Mouse (Mus musculus): ENCODE measurements around the gene Wnt6. TPM values are rescaled to one million over a fixed set of nuclear protein-coding genes. Genes with fewer than 3 reads are reported as not detected.

The Wnt6 gene
- polyA plus RNA-seq, 1 experiment from 2014 or later, result 0.13 TPM

- Histone ChIP-seq H3K4me3 (no peak overlapping the region), H3K4me1 (0 out of 2 replicates have a peak, but pooled peaks cover 3% of the 10 kb centered on the region), H3K27ac (no peak overlapping the region), H3K27me3 (replicated peaks) (peaks cover 24% of the 10 kb centered on the region), H3K36me3 (no peaks in the 10 kb centered on the region), H3K9ac (no peak overlapping the region), H3K4me2 (no peak overlapping the region), H3K9me3 (replicated peaks) (no peaks in the 10 kb centered on the region)
- no peak for ATAC-seq
- 76% methylated on average over 3 of the region's 3 CpGs for WGBS (ENCODE audit: insufficient replicate concordance)
Observed at GRCm38 (mm10) chr1:74752833-74753232, 18.9 kb upstream of the Wnt6 start.

- no peaks in the 10 kb centered on the region for H3K9me3 ChIP-seq (replicated peaks)
- no peak for ATAC-seq
- no peak overlapping the region for H3K27ac ChIP-seq
- H3K9ac ChIP-seq, result no peak overlapping the region
- WGBS (ENCODE audit: insufficient replicate concordance), result 70% methylated on average over 8 of the region's 8 CpGs
- no peak overlapping the region for H3K4me2 ChIP-seq
- H3K4me3 ChIP-seq, result no peak overlapping the region
- H3K4me1 ChIP-seq, result 0 out of 2 replicates have a peak, but pooled peaks cover 3% of the 10 kb centered on the region
- peaks cover 18% of the 10 kb centered on the region for H3K27me3 ChIP-seq (replicated peaks)
- no peaks in the 10 kb centered on the region for H3K36me3 ChIP-seq
Observed at GRCm38 (mm10) chr1:74753266-74753974, 18.3 kb upstream of the Wnt6 start.

GRCm38 (mm10) chr1:74754175-74754785 is 17.4 kb upstream of the Wnt6 start:
- Histone ChIP-seq H3K9me3 (replicated peaks) (no peaks in the 10 kb centered on the region), H3K27me3 (replicated peaks) (peaks cover 15% of the 10 kb centered on the region), H3K4me3 (no peak overlapping the region), H3K27ac (no peak overlapping the region), H3K4me1 (no peaks in the 10 kb centered on the region), H3K36me3 (no peaks in the 10 kb centered on the region), H3K9ac (no peak overlapping the region), H3K4me2 (no peak overlapping the region)
- 51% methylated on average over 5 of the region's 5 CpGs for WGBS (ENCODE audit: insufficient replicate concordance)
- no peak for ATAC-seq

GRCm38 (mm10) chr1:74759773-74760172 is 11.9 kb upstream of the Wnt6 start:
- Histone ChIP-seq H3K4me1 (no peaks in the 10 kb centered on the region), H3K36me3 (no peaks in the 10 kb centered on the region), H3K27me3 (replicated peaks) (peaks cover 29% of the 10 kb centered on the region), H3K27ac (no peak overlapping the region), H3K4me3 (no peak overlapping the region), H3K4me2 (no peak overlapping the region), H3K9ac (no peak overlapping the region), H3K9me3 (replicated peaks) (no peaks in the 10 kb centered on the region)
- ATAC-seq, result no peak
- 19% methylated on average over 4 of the region's 4 CpGs for WGBS (ENCODE audit: insufficient replicate concordance)

- 1% methylated on average over 6 of the region's 6 CpGs for WGBS (ENCODE audit: insufficient replicate concordance)
Observed at GRCm38 (mm10) chr1:74763081-74763480, 8.6 kb upstream of the Wnt6 start.

GRCm38 (mm10) chr1:74770727-74771466 is 795 bp upstream of the Wnt6 start:
- Histone ChIP-seq H3K4me2 (peak overlapping the region; percentile 63), H3K9ac (no peak overlapping the region), H3K27ac (no peak overlapping the region), H3K4me3 (peak overlapping the region; percentile 37; the same call in 1 of the 2 replicates), H3K36me3 (no peaks in the 10 kb centered on the region), H3K9me3 (replicated peaks) (no peaks in the 10 kb centered on the region), H3K4me1 (peaks cover 10% of the 10 kb centered on the region), H3K27me3 (replicated peaks) (peaks cover 97% of the 10 kb centered on the region)
- ATAC-seq, result no peak
- WGBS (ENCODE audit: insufficient replicate concordance), result 2% methylated on average over 35 of the region's 35 CpGs

More at GRCm38 (mm10) chr1:74763081-74763480, 8.6 kb upstream of the Wnt6 start:
- Histone ChIP-seq H3K4me1 (no peaks in the 10 kb centered on the region), H3K4me3 (no peak overlapping the region), H3K9me3 (replicated peaks) (no peaks in the 10 kb centered on the region), H3K27me3 (replicated peaks) (peaks cover 58% of the 10 kb centered on the region), H3K36me3 (no peaks in the 10 kb centered on the region), H3K4me2 (no peak overlapping the region), H3K9ac (no peak overlapping the region), H3K27ac (no peak overlapping the region)
- no peak for ATAC-seq

GRCm38 (mm10) chr1:74771467-74771844 is 236 bp upstream of the Wnt6 start:
- no peaks in the 10 kb centered on the region for H3K36me3 ChIP-seq
- no peak overlapping the region for H3K27ac ChIP-seq
- WGBS (ENCODE audit: insufficient replicate concordance), result 2% methylated on average over 17 of the region's 26 CpGs
- H3K9me3 ChIP-seq (replicated peaks), result no peaks in the 10 kb centered on the region
- ATAC-seq, result no peak
- H3K27me3 ChIP-seq (replicated peaks), result peaks cover 100% of the 10 kb centered on the region
- H3K4me2 ChIP-seq, result peak overlapping the region; percentile 63
- no peak overlapping the region for H3K9ac ChIP-seq
- peak overlapping the region; percentile 37 for H3K4me3 ChIP-seq
- peaks cover 10% of the 10 kb centered on the region for H3K4me1 ChIP-seq

GRCm38 (mm10) chr1:74771931-74772620 is 384 bp downstream of the Wnt6 start:
- peaks cover 10% of the 10 kb centered on the region for H3K4me1 ChIP-seq
- H3K4me2 ChIP-seq, result peak overlapping the region; percentile 63
- H3K27ac ChIP-seq, result no peak overlapping the region
- 3% methylated on average over 38 of the region's 51 CpGs for WGBS (ENCODE audit: insufficient replicate concordance)
- peak overlapping the region; percentile 37 for H3K4me3 ChIP-seq
- H3K36me3 ChIP-seq, result no peaks in the 10 kb centered on the region
- peaks cover 100% of the 10 kb centered on the region for H3K27me3 ChIP-seq (replicated peaks)
- no peak overlapping the region for H3K9ac ChIP-seq
- ATAC-seq, result no peak
- no peaks in the 10 kb centered on the region for H3K9me3 ChIP-seq (replicated peaks)

- H3K9ac ChIP-seq, result no peak overlapping the region
- WGBS (ENCODE audit: insufficient replicate concordance), result under 1% methylated on average over 15 of the region's 15 CpGs
- H3K4me1 ChIP-seq, result peaks cover 10% of the 10 kb centered on the region
- no peaks in the 10 kb centered on the region for H3K36me3 ChIP-seq
- 0 out of 2 replicates have a peak overlapping the region, but pooled peaks have one; percentile 21 for H3K4me2 ChIP-seq
- peak; percentile 63 for ATAC-seq
- peaks cover 100% of the 10 kb centered on the region for H3K27me3 ChIP-seq (replicated peaks)
- H3K27ac ChIP-seq, result no peak overlapping the region
- H3K4me3 ChIP-seq, result no peak overlapping the region
- H3K9me3 ChIP-seq (replicated peaks), result no peaks in the 10 kb centered on the region
Observed at GRCm38 (mm10) chr1:74773136-74773535, 1.4 kb downstream of the Wnt6 start.

- Histone ChIP-seq H3K4me1 (peaks cover 10% of the 10 kb centered on the region), H3K4me2 (no peak overlapping the region), H3K9ac (no peak overlapping the region), H3K36me3 (no peaks in the 10 kb centered on the region), H3K9me3 (replicated peaks) (no peaks in the 10 kb centered on the region), H3K4me3 (no peak overlapping the region), H3K27me3 (replicated peaks) (peaks cover 100% of the 10 kb centered on the region), H3K27ac (no peak overlapping the region)
- WGBS (ENCODE audit: insufficient replicate concordance), result 24% methylated on average over 7 of the region's 7 CpGs
- no peak for ATAC-seq
Observed at GRCm38 (mm10) chr1:74774062-74774461, 2.4 kb downstream of the Wnt6 start.

GRCm38 (mm10) chr1:74775816-74776215 is 4.1 kb downstream of the Wnt6 start:
- H3K4me3 ChIP-seq, result no peak overlapping the region
- 7% methylated on average over 5 of the region's 5 CpGs for WGBS (ENCODE audit: insufficient replicate concordance)
- peaks cover 10% of the 10 kb centered on the region for H3K4me1 ChIP-seq
- no peaks in the 10 kb centered on the region for H3K36me3 ChIP-seq
- no peak overlapping the region for H3K4me2 ChIP-seq
- no peak overlapping the region for H3K27ac ChIP-seq
- H3K9me3 ChIP-seq (replicated peaks), result no peaks in the 10 kb centered on the region
- peaks cover 96% of the 10 kb centered on the region for H3K27me3 ChIP-seq (replicated peaks)
- ATAC-seq, result no peak
- no peak overlapping the region for H3K9ac ChIP-seq

Data from liver, embryonic 12.5 days (tissue).